Mouse (Mus musculus) C2C12 (cell line): ENCODE results near the gene Agrp.

Source experiments
- CEBPB ChIP-seq: IDR thresholded peaks from one replicate; pipeline ENCODE4 v1.6.1; 2011; ENCODE audit warnings: low read depth, mild to moderate bottlenecking, control low read depth, moderate library complexity
- CTCF ChIP-seq: IDR thresholded peaks from one replicate; pipeline ENCODE4 v1.5.1; 2011; ENCODE audit not compliant: control insufficient read depth, insufficient read depth, insufficient read length
- FOSL1 ChIP-seq: IDR thresholded peaks from one replicate; pipeline ENCODE4 v1.8.0; 2011; ENCODE audit warnings: mild to moderate bottlenecking, low read length; ENCODE audit not compliant: poor library complexity, insufficient read depth, severe bottlenecking
- MAX ChIP-seq: IDR thresholded peaks from one replicate; pipeline ENCODE4 v1.6.1; 2011; ENCODE audit warnings: mild to moderate bottlenecking, control low read depth
- MYOD1 ChIP-seq: IDR thresholded peaks from one replicate; pipeline ENCODE4 v1.6.1; 2011; ENCODE audit warnings: low read depth; ENCODE audit not compliant: control insufficient read depth, insufficient read length
- MYOG ChIP-seq: IDR thresholded peaks from one replicate; pipeline ENCODE4 v1.6.1; 2011; ENCODE audit not compliant: control insufficient read depth, insufficient read length; ENCODE audit errors: extremely low read depth
- USF1 ChIP-seq: IDR thresholded peaks from one replicate; pipeline ENCODE4 v1.6.1; 2011; ENCODE audit warnings: low read depth, mild to moderate bottlenecking, control low read depth, moderate library complexity

DNA sequence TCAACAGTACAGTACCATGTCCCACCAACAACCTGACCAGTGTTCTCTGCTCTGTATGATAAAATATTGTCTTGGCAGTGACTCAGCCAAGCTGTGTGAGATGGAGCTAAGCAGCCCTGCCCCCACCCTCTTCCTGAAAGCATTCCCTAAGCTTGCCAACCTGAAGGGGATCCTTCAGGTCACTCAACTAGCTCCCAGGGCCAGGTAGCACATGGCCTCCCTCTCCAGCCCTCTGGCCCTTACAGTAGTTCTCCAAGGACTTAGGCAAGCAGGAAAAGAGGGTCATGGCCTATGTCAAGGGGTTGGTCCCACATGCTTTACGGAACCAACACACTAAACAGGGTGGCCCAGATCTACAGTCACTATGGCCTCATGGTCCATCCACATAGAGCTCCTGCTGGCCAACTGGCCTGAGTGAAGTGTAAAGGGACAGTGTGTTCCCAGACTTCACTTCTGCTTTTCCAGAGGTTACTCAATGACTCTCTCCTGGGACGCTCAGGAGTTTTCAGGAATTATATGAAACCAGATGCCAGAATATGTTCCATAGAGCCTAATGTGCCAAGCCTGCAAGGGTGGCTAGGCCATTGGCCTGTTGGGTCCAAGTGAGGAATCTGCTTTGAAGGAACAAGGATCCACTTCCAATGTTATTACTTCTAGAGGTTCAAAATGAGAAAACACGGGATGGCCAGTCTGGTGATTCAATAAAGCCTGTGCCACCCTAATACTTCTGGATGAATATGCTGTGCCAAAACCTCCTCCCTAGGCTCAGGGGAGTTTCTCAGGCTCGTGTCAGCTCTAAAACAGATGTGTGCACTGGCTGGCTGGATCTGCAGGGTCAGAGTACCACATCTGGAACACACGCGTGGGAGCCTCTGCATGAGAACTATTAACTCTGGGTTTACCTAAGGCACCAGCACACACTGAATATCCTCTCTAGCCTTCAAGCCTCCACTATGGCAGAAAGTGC is 90.5 kb downstream of the Agrp start:
- TF ChIP-seq CTCF, result no peak
- TF ChIP-seq MYOD1, result no peak
- TF ChIP-seq MYOG, result no peak
- no peak for TF ChIP-seq USF1
- no peak for TF ChIP-seq MAX
- no peak for TF ChIP-seq FOSL1
- TF ChIP-seq CEBPB, result no peak
